Comparison of ENCODE assay signal across 12 mouse cellular contexts in the genomic region with DNA sequence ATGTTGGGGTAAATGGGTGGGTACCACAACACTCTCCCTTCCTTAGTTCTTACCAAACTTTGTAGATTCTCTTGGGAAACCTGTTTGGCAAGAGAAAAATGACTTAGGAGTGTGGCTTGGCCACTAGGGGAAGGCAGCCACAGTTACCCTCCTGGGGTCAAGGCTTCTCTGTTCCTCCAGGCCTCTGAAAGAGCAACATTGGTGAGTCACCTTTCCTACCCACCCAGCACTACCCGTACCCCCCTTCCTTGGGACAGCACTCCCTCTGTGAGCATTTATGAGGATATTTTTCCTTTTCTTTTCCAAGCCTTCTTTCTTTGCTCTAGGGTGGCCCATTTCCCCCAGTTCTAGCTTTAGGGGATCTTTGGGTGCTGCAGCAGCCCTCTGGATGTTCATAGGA. TPM values are rescaled to one million over a fixed set of nuclear protein-coding genes. Genes with fewer than 3 reads are reported as not detected.
DNase-seq lines count a peak whose midpoint lies in the region; ATAC-seq lines count a peak whose summit lies in the region.
"Had no signal": no experiment of that assay in that cellular context is flagged by ENCODE, and none has a peak within 500 bp of the region (broad histone marks: within the 10 kb centered on the region; RNA-seq: fewer than 3 reads in every experiment).

No protein-coding gene starts in this region.

- no peak overlapping the region for H3K4me2 ChIP-seq in heart, embryonic 15.5 days
- peak overlapping the region; percentile 83 for H3K4me2 ChIP-seq in limb, embryonic 15.5 days

- H3K9ac ChIP-seq in heart, embryonic 15.5 days: no peak overlapping the region
- no peak overlapping the region for H3K9ac ChIP-seq in limb, embryonic 15.5 days

- H3K27ac ChIP-seq in heart, embryonic 15.5 days: 0 out of 2 replicates have a peak overlapping the region, but pooled peaks have one; percentile 57
- peak overlapping the region; percentile 94 for H3K27ac ChIP-seq in limb, embryonic 15.5 days

- H3K27me3 ChIP-seq in heart, embryonic 15.5 days: no peaks in the 10 kb centered on the region
- H3K27me3 ChIP-seq in limb, embryonic 15.5 days: no peaks in the 10 kb centered on the region

- H3K4me3 ChIP-seq in heart, embryonic 15.5 days: no peak overlapping the region
- H3K4me3 ChIP-seq in limb, embryonic 15.5 days: peak overlapping the region; percentile 86; the same call in 1 of the 2 replicates

- H3K9me3 ChIP-seq in heart, embryonic 15.5 days (replicated peaks): no peaks in the 10 kb centered on the region
- no peaks in the 10 kb centered on the region for H3K9me3 ChIP-seq in limb, embryonic 15.5 days

- peaks cover 48% of the 10 kb centered on the region for H3K4me1 ChIP-seq in heart, embryonic 15.5 days (replicated peaks)
- H3K4me1 ChIP-seq in limb, embryonic 15.5 days: peaks cover 53% of the 10 kb centered on the region

- no peak for DNase-seq in heart, postnatal 4 days
- peak; percentile 72 for DNase-seq in 3T3-L1 (ENCODE audit: low read depth, low spot score)
- peak; percentile 76 for DNase-seq in adrenal gland, adult 2 months
- DNase-seq in urinary bladder, adult 2 months (ENCODE audit: low spot score): no peak
- no peak for DNase-seq in thymus, postnatal 36 days
- DNase-seq in cerebellum, adult 9-10 months: no peak
- DNase-seq: thymus, adult 18-20 months had no signal

- H3K36me3 ChIP-seq in heart, embryonic 15.5 days: peaks cover 14% of the 10 kb centered on the region
- peaks cover 13% of the 10 kb centered on the region for H3K36me3 ChIP-seq in limb, embryonic 15.5 days

- ATAC-seq in heart, embryonic 15.5 days (replicated peaks; ENCODE audit: insufficient number of reproducible peaks, insufficient read depth, low FRiP score, low read depth): no peak
- ATAC-seq in limb, embryonic 15.5 days (ENCODE audit: insufficient number of reproducible peaks, low FRiP score, low TSS enrichment, low read depth): no peak

- 65% methylated on average over 1 of the region's 1 CpGs for WGBS in heart, embryonic 15.5 days
- 71% methylated on average over 1 of the region's 1 CpGs for WGBS in limb, embryonic 15.5 days

RNA-seq across cellular contexts. Expression of a gene that starts 1.8 kb away (rescaled TPM):
- 10.0 and 12.1 TPM in 2 replicates for polyA plus RNA-seq in heart, embryonic 15.5 days (2015; fragmentation: Nextera tagmentation; extraction: Ambion mirVana)
- 10 to 100 TPM; 17.7 to 18.0 TPM for total RNA-seq in heart, postnatal 4 days (2021)
- total RNA-seq in adrenal gland, adult 2 months (2021): 10 to 100 TPM; 52.8 to 66.0 TPM
- polyA plus RNA-seq in adrenal gland, adult 2 months (2012; rRNA removed): 135 and 238 TPM in 2 replicates
- 26.9 and 28.2 TPM in 2 replicates for polyA plus RNA-seq in limb, embryonic 15.5 days (2015; fragmentation: Nextera tagmentation; extraction: Ambion mirVana)
- 72.8 and 80.0 TPM in 2 replicates for polyA plus RNA-seq in urinary bladder, adult 2 months (2012; rRNA removed)

RNA-seq across cellular contexts. Expression of a gene that starts 9.1 kb away (rescaled TPM):
- 1.0 and 1.5 TPM in 2 replicates for polyA plus RNA-seq in heart, embryonic 15.5 days (2015; fragmentation: Nextera tagmentation; extraction: Ambion mirVana)
- under 1 TPM; 0.48 to 0.79 TPM for total RNA-seq in heart, postnatal 4 days (2021)
- 10 to 100 TPM in 1 of 2 experiments, 1 to 10 TPM in 1; 2.0 to 11.3 TPM for total RNA-seq in adrenal gland, adult 2 months (2021)
- polyA plus RNA-seq in adrenal gland, adult 2 months (2012; rRNA removed): 34.2 and 35.6 TPM in 2 replicates
- 3.8 and 4.0 TPM in 2 replicates for polyA plus RNA-seq in limb, embryonic 15.5 days (2015; fragmentation: Nextera tagmentation; extraction: Ambion mirVana)
- 27.3 and 32.8 TPM in 2 replicates for polyA plus RNA-seq in urinary bladder, adult 2 months (2012; rRNA removed)

RNA-seq across cellular contexts. Expression of a gene that starts 39.8 kb away (rescaled TPM):
- 42.1 and 57.9 TPM in 2 replicates for polyA plus RNA-seq in heart, embryonic 15.5 days (2015; fragmentation: Nextera tagmentation; extraction: Ambion mirVana)
- total RNA-seq in heart, postnatal 4 days (2021): 10 to 100 TPM; 16.1 to 18.8 TPM
- 10 to 100 TPM; 24.1 to 46.1 TPM for total RNA-seq in adrenal gland, adult 2 months (2021)
- polyA plus RNA-seq in adrenal gland, adult 2 months (2012; rRNA removed): 80.7 and 88.7 TPM in 2 replicates
- polyA plus RNA-seq in limb, embryonic 15.5 days (2015; fragmentation: Nextera tagmentation; extraction: Ambion mirVana): 93.9 and 102 TPM in 2 replicates
- 34.1 and 46.5 TPM in 2 replicates for polyA plus RNA-seq in urinary bladder, adult 2 months (2012; rRNA removed)

RNA-seq across cellular contexts. Expression of a gene that starts 51.0 kb away (rescaled TPM):
- 0.05 and 0.14 TPM in 2 replicates for polyA plus RNA-seq in heart, embryonic 15.5 days (2015; fragmentation: Nextera tagmentation; extraction: Ambion mirVana)
- total RNA-seq in heart, postnatal 4 days (2021): not detected
- under 1 TPM; 0.58 to 0.76 TPM for total RNA-seq in adrenal gland, adult 2 months (2021)
- polyA plus RNA-seq in adrenal gland, adult 2 months (2012; rRNA removed): 0.19 and 0.83 TPM in 2 replicates
- 0.28 TPM in 1 of 2 replicates, not detected in the other for polyA plus RNA-seq in limb, embryonic 15.5 days (2015; fragmentation: Nextera tagmentation; extraction: Ambion mirVana)
- 0.29 and 0.44 TPM in 2 replicates for polyA plus RNA-seq in urinary bladder, adult 2 months (2012; rRNA removed)
- total RNA-seq: gastrocnemius, postnatal 4 days; MEL had no signal
- polyA plus RNA-seq: embryonic facial prominence, embryonic 11.5 days had no signal

Comparison
In these comparisons a context has a peak if more than half of its experiments do, and no peak if none do; other contexts are left out.
1. DNase-seq: peak in 3T3-L1 (single experiment) and adrenal gland, adult 2 months (single experiment); none in heart, postnatal 4 days (single experiment), urinary bladder, adult 2 months (single experiment), thymus, postnatal 36 days (0 of 2) and cerebellum, adult 9-10 months (single experiment).